15 mouse cellular contexts compared by ENCODE assay signal in genomic region chr16:30443411-30443810, GRCm38 (mm10). TPM values are rescaled to one million over a fixed set of nuclear protein-coding genes. Genes with fewer than 3 reads are reported as not detected.
DNase-seq lines count a peak whose midpoint lies in the region; ATAC-seq and TF ChIP-seq lines count a peak whose summit lies in the region.
"Had no signal": no experiment of that assay in that cellular context is flagged by ENCODE, and none has a peak within 500 bp of the region (broad histone marks: within the 10 kb centered on the region; RNA-seq: fewer than 3 reads in every experiment).

No protein-coding gene starts in this region.

- ATAC-seq in forebrain, embryonic 14.5 days, result no peak
- ATAC-seq in forebrain, embryonic 11.5 days (replicated peaks; ENCODE audit: low FRiP score), result no peak
- ATAC-seq: inflammation-experienced regulatory T-cells, adult 6 months had no signal

- TF ChIP-seq CTCF in kidney, adult 2 months (conservative IDR thresholded peaks at IDR 0.05; ENCODE audit: insufficient read depth, insufficient read length, low read depth, low read length), result no peak; the same call in 1 of the 2 replicates

- H3K9me3 ChIP-seq in forebrain, embryonic 14.5 days (replicated peaks; ENCODE audit: control insufficient read depth, low read length), result no peaks in the 10 kb centered on the region
- H3K9me3 ChIP-seq in forebrain, embryonic 11.5 days (ENCODE audit: control insufficient read depth, low read length), result no peaks in the 10 kb centered on the region
- H3K9me3 ChIP-seq: embryonic facial prominence, embryonic 12.5 days had no signal

- 34% methylated on average over 8 of the region's 8 CpGs for WGBS in forebrain, embryonic 14.5 days
- WGBS in forebrain, embryonic 11.5 days, result 58% methylated on average over 8 of the region's 8 CpGs
- 61% methylated on average over 8 of the region's 8 CpGs for WGBS in kidney, adult 2 months

- H3K36me3 ChIP-seq in forebrain, embryonic 14.5 days (ENCODE audit: control insufficient read depth, insufficient read depth, low read length), result no peaks in the 10 kb centered on the region
- no peaks in the 10 kb centered on the region for H3K36me3 ChIP-seq in forebrain, embryonic 11.5 days (ENCODE audit: control insufficient read depth, insufficient read depth, low read length)
- H3K36me3 ChIP-seq in kidney, adult 2 months (ENCODE audit: control insufficient read depth, insufficient read depth, low read length), result no peaks in the 10 kb centered on the region
- H3K36me3 ChIP-seq: embryonic facial prominence, embryonic 12.5 days had no signal

- H3K4me3 ChIP-seq in forebrain, embryonic 14.5 days (ENCODE audit: low read depth, low read length), result no peak overlapping the region
- no peak overlapping the region for H3K4me3 ChIP-seq in forebrain, embryonic 11.5 days (ENCODE audit: low read depth, low read length)
- H3K4me3 ChIP-seq in kidney, adult 2 months (ENCODE audit: insufficient read depth, low read depth, low read length), result no peak overlapping the region
- H3K4me3 ChIP-seq: embryonic facial prominence, embryonic 12.5 days; heart, adult 2 months had no signal

- H3K27ac ChIP-seq in forebrain, embryonic 14.5 days (ENCODE audit: low read depth, low read length), result no peak overlapping the region
- no peak overlapping the region for H3K27ac ChIP-seq in forebrain, embryonic 11.5 days (ENCODE audit: low read depth, low read length)
- H3K27ac ChIP-seq in kidney, adult 2 months (ENCODE audit: insufficient read depth, low read depth, low read length), result no peak overlapping the region
- H3K27ac ChIP-seq: embryonic facial prominence, embryonic 12.5 days; heart, adult 2 months had no signal

- TF ChIP-seq POLR2A in kidney, adult 2 months (IDR thresholded peaks at IDR 0.05; ENCODE audit: low read depth, low read length), result no peak

- peak; percentile 18 for DNase-seq in forebrain, embryonic 14.5 days (ENCODE audit: low spot score)
- DNase-seq in forebrain, embryonic 11.5 days (ENCODE audit: low spot score), result no peak
- DNase-seq in lung, adult 18-20 months, result peak; percentile 39 to 54
- DNase-seq in lung, postnatal 14 days, result no peak
- peak; percentile 65 for DNase-seq in kidney, adult 2 months
- peak; percentile 17 for DNase-seq in ovary, postnatal 14 days (ENCODE audit: low spot score)
- no peak for DNase-seq in thymus, postnatal 36 days
- no peak for DNase-seq in Muller cell, postnatal 12 days (ENCODE audit: inconsistent ontology term)
- DNase-seq: adrenal gland, adult 2 months; cerebellum, adult 18-20 months; heart, adult 2 months; heart, postnatal 14 days; thymus, postnatal 25 days had no signal

- H3K4me2 ChIP-seq in forebrain, embryonic 14.5 days (ENCODE audit: low read length), result no peak overlapping the region
- H3K4me2 ChIP-seq in forebrain, embryonic 11.5 days (ENCODE audit: low read depth, low read length, severe bottlenecking), result no peak overlapping the region
- H3K4me2 ChIP-seq: embryonic facial prominence, embryonic 12.5 days had no signal

- no peak overlapping the region for H3K9ac ChIP-seq in forebrain, embryonic 14.5 days (ENCODE audit: low read length)
- H3K9ac ChIP-seq in forebrain, embryonic 11.5 days (ENCODE audit: low read length), result no peak overlapping the region
- H3K9ac ChIP-seq: embryonic facial prominence, embryonic 12.5 days had no signal

- H3K27me3 ChIP-seq in forebrain, embryonic 14.5 days (replicated peaks; ENCODE audit: control insufficient read depth, insufficient read depth, low read length), result no peaks in the 10 kb centered on the region
- no peaks in the 10 kb centered on the region for H3K27me3 ChIP-seq in forebrain, embryonic 11.5 days (ENCODE audit: control insufficient read depth, insufficient read depth, low read length)
- H3K27me3 ChIP-seq in kidney, adult 2 months (replicated peaks; ENCODE audit: control insufficient read depth, insufficient read depth, low read length), result no peaks in the 10 kb centered on the region

- H3K4me1 ChIP-seq in forebrain, embryonic 14.5 days (ENCODE audit: control insufficient read depth, insufficient read depth, low read length), result no peaks in the 10 kb centered on the region; the same call in 1 of the 2 replicates
- no peaks in the 10 kb centered on the region for H3K4me1 ChIP-seq in forebrain, embryonic 11.5 days (replicated peaks; ENCODE audit: control insufficient read depth, insufficient read depth, low read length)
- H3K4me1 ChIP-seq in kidney, adult 2 months (ENCODE audit: control insufficient read depth, insufficient read depth, low read length), result peaks cover 4% of the 10 kb centered on the region; the same call in 1 of the 2 replicates
- H3K4me1 ChIP-seq: embryonic facial prominence, embryonic 12.5 days had no signal

RNA-seq across cellular contexts. Expression of gene Atp13a3, which starts 37.6 kb away (rescaled TPM):
- polyA plus RNA-seq in forebrain, embryonic 14.5 days (2014; fragmentation: Nextera tagmentation; extraction: Ambion mirVana), result 7.3 and 7.4 TPM in 2 replicates
- polyA plus RNA-seq in forebrain, embryonic 11.5 days (2014; fragmentation: Nextera tagmentation; extraction: Ambion mirVana), result 13.6 and 15.5 TPM in 2 replicates
- polyA plus RNA-seq in kidney, adult 2 months (2012; rRNA removed), result 23.5 and 25.4 TPM in 2 replicates

Comparison
In these comparisons a context has a peak if more than half of its experiments do, and no peak if none do; other contexts are left out.
1. DNase-seq: peak in forebrain, embryonic 14.5 days (single experiment), lung, adult 18-20 months (2 of 2), kidney, adult 2 months (single experiment) and ovary, postnatal 14 days (single experiment); none in forebrain, embryonic 11.5 days (single experiment), lung, postnatal 14 days (single experiment), thymus, postnatal 36 days (0 of 2) and Muller cell, postnatal 12 days (single experiment).